Mouse (Mus musculus): Measurements from ENCODE around the gene Tph1.
"Not testable (repeated sequence)": the region's sequence is repeated elsewhere in the genome, so short reads cannot be mapped to it uniquely, and the experiment has no call there.

The Tph1 gene

DNA sequence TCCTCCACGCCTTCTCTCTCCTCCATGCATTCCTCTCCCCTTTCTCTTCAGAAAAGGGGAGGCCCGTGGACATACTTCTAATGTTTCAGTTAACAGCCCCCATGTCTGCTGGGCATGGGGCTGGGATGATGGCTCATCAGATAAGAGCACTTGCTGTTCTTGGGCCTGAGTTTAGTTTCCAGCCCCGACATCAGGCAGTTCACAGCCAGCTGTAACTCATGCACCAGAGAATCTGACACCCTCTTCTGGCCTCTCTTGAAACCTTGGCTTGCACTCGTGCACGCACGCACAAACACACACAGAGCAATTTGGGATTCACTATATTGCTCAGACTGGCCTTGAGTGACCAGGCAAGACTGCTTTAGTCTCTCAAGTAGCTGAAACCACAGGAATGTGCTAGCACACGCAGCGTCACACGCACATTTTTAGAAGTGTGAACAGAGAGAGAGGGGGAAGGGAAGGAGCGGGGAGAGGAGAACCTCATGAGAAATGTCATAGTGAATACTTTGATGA is at the start of gene Tph1:
Gene Tph1 (minus strand): TSS at position 378 of the 513 bp plus-strand sequence.
- peak; percentile 69 for DNase-seq (ENCODE audit: low read depth, low spot score)

- DNase-seq (ENCODE audit: low read depth, low spot score), result no peak
Observed at GRCm38 (mm10) chr7:46720460-46720859, 48.1 kb upstream of the Tph1 start.

DNA sequence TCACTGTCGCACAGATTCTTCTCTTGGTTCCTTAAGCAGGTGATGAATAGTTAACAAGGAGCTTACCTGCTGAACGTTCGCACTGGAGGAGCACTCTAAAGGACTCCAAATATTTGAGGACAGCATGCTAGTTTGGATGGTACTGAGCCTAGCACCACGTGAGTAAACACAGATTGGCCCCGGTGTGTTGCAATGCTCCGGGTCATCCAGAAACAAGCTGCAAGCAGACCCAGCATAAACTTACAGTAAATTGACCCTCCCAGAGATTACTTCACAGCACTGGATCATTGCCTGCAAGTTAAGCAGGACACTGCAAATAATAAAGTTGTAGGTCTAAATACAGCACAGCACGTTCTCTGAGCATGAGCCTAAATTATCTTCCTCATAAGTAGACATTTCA is 47.2 kb upstream of the Tph1 start:
- DNase-seq (ENCODE audit: low read depth, low spot score), result peak; percentile 80

GRCm38 (mm10) chr7:46718591-46719270 is 46.4 kb upstream of the Tph1 start:
- no peak for DNase-seq (ENCODE audit: low read depth, low spot score)

- DNase-seq (ENCODE audit: low read depth, low spot score), result peak; percentile 56
Observed at GRCm38 (mm10) chr7:46716897-46717296, 44.6 kb upstream of the Tph1 start.

DNA sequence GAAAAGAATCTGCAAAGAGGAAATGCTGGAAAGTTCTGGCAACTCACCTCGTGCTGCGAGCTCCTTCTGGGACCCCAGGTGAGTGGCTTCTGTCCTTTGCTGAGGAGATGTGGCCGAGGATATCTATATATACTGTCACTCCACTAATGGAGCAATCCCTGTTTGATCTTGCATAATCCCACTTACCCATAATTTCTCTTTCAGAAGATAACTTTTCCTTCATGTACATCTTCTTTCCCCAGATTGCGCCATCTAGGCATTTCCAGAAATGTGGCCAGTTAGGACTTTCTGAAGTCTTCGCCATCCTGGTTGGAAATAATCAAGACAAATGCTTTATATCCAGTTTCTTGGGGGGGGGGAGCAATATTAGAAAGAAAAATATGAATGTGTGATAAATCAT is 43.3 kb upstream of the Tph1 start, which contains the start of gene Saa3:
Gene Saa3 (minus strand): TSS at position 101 of the 400 bp plus-strand sequence.
- DNase-seq (ENCODE audit: low read depth, low spot score), result no peak

DNA sequence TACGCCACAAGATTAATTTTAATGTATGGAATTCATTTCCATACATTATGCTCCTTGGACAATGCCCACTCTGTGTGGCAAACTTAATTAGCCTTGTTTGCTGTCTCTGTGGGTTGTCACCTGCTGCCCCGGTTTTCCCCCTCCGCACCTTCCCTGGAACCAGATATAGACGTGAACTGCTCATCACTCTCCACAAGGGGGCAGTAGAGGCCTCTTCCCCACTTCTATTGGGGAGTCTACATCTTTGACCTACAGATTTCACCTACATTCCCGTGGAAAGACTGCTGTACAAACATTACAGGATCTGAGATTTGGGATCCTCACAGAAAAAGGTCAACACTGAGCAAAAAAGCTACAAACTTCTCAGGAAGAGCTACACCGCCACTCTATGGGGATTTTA is 42.2 kb upstream of the Tph1 start:
- DNase-seq (ENCODE audit: low read depth, low spot score), result peak; percentile 42

DNA sequence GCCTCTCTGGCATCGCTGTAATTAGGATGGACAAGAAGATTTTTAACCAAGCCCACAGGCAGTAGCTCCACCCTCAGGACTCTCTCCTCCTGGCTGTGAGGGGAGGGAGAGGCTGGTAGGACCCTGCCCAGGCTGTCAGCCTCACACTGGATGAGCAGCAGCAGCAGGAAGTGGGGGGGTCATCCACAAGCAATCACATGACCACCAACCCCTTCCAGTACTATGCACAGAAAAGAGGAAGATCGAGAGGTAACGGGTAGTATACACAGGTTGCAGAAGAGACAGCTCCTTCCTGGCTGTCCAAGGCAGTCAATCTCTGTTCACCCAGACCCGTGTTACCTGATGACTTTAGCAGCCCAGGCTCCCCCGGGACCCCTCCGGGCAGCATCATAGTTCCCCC is 39.9 kb upstream of the Tph1 start:
- no peak for DNase-seq (ENCODE audit: low read depth, low spot score)

GRCm38 (mm10) chr7:46710390-46710844 is 38.1 kb upstream of the Tph1 start, which contains the start of gene Saal1:
TSS of gene Saal1 (minus strand) at chr7:46710680.
- peak; percentile 68 for DNase-seq (ENCODE audit: low read depth, low spot score)

DNA sequence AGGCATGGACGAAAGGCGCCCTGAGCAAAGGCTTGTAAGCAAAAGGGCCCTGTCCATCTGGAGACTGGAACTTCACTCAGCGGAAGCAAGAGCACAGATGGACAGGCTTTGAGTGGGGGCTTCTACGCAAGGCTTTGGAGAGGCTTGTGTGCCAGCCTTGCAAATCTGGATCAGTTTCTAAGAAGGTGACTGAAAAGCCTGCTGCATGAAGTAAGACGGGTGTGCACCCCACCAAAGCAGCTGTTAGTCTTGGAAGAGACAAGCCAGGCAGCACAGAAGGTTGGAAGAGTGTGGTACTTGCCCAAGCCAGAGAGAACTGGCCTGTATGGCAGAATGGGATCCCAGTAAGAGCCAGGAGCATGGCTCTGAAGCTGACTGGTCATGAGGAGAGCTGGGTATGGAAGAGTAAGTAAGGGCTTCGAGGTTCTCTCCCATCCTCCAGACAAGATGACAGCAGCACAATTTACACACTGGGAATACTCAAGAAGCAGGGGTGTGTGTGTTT is 28.2 kb upstream of the Tph1 start:
- no peak for DNase-seq (ENCODE audit: low read depth, low spot score)

DNA sequence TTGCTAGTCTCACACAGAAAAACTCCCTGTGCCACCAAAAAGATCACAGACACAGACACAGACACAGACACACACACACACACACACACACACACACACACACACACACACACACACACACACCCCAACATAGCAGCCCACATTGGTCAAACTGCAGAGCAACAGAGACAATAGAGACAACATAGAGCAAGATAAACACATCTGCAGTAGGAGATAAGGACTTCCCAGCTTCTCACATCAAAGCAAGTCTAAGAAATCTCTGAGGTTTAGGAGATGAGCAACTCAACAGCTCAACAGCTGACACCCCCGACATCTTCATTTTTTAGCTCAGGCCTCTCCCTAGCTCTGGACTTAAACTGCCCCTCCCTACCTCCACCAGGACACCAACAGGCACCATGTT is 24.4 kb upstream of the Tph1 start:
- no peak for DNase-seq (ENCODE audit: low read depth, low spot score)

DNA sequence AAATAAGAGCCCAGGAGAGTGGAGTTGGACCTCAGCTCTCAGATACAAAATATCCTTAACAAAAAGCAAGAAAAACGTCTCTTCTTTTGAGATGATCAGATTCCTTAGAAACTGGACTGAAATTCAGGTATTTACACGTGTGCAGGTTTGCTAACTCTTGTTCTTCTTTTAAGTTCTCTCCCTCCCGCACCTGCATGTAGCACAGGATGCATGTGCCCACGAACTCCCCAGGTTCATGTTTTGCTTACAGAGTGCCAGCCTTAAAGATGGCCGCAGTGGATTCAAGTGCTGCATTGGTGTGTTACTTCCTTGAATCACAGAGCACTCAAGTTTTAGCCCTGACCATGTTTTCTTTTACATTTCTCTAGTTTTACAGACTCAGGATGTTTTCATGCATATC is 14.5 kb upstream of the Tph1 start:
- no peak for DNase-seq (ENCODE audit: low read depth, low spot score)

DNA sequence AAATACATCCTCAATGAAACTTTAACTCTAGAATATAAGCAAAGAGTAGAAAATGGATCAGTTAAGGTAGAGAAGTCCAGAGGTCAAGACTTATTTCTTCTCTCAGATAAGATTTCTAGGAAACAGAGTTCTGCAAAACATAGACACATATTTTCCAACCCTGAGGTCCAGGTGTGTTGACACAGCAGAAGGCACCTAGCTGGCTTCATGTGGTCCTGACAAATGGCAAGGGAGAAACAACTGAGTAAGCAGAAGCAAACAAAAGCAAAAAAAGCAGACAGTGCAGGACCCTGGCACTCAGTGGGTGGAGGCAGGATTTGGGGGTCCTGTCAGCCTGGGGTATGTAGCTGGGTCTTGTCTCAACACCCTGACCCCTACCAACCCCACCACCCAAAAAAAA is 8.4 kb upstream of the Tph1 start:
- DNase-seq (ENCODE audit: low read depth, low spot score), result no peak

DNA sequence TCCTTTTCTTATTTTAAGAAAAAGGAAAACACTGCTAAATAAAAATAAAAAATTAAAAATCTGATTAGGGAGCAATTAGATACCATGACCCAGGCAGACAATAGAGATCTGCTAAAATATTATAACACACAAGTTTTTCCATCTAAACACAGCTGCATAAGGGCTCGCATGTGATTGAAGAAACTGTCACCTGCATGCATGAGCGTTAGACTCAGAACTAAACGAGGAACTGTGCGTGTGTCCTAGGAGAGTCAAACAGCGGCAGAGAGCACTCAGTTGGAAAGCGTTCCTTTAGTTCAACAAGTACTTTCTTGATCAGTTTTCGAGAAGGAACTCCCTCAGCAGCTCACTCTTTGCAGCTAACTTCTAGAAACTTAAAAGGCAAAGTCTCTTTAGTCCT is 6.7 kb upstream of the Tph1 start:
- not testable (repeated sequence) for DNase-seq (ENCODE audit: low read depth, low spot score)

DNA sequence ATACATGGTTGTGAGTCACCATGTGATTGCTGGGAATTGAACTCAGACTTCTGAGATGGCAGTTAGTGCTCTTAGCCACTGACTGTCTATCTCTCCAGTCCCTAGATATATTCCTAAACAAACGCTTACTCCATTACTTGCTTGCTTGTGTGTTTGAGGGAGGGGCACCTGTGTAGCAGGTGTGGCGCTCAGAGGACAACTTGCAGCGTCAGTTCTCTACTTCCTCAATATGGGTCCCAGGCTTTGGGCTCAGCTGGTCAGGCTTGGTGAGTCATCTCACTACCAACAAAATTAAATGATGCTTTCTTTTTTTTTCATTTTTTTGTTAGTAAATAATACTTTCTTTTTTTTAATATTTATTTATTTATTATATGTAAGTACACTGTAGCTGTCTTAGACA is 6.1 kb upstream of the Tph1 start:
- DNase-seq (ENCODE audit: low read depth, low spot score), result no peak

DNA sequence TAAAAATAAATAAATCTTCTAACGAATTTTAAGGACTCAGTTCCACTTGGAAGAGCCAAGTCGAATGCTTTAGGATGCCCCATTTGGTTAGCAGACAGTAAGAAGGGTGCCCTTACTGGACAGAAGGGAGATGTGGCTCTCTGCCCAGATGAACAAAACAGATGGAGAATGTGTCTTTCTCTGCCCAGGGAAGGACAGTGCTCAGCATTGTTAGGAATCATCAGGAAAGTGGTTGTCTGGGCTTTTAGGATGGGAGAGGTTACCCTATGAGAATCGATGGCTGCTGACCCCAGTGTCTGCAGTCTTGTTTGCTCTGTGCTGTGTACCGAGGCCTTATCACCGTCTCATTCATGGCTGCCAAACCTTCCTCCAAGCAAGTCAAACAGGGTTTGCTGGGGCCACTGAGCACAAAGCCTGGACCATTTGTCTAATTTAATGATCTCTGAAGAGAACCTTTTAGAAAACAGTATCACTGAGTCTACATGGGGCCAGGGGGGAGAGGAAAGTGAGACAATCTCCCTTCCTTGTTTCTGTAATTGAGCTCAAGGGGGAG is 4.5 kb upstream of the Tph1 start:
- DNase-seq (ENCODE audit: low read depth, low spot score), result no peak

DNA sequence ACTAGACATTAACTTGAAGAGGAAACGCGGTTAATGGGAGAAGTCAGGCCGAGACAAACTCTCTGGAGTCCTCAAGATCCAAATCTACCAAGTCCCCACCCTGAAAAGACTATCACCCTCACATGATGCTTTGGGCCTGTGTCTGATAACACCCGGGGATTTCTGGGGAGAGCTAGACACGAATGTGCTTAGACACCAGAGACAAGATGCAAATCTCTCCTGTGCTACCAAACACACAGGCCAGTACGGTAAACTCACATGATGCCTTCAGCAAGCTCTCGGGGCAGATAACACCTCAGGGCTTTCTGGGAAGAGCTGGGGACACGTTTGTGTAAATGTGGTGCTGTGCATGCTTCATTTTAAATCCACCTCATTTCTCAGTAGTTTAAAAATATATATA is 3.5 kb upstream of the Tph1 start:
- DNase-seq (ENCODE audit: low read depth, low spot score), result no peak

GRCm38 (mm10) chr7:46675061-46675460 is 2.7 kb upstream of the Tph1 start:
- no peak for DNase-seq (ENCODE audit: low read depth, low spot score)

DNA sequence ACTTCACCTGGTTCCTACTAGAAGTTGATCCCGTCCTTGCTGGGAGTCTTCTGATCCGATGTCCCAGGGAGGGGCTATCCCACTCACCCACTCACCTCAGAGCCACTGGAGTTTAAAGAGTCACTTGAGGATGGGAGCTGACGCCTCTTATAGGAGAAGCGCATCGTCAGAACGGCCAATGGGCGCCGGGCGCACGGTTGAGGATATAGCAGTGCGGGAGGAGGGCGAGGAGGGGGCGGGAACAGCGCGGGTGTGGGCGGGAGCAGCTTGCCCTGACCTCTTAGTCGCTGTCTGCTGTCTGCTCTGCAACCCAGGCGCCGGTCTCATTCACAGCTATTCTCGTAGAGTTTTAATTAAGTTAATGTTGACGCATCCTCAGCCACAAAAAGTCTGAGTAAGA is 5.1 kb downstream of the Tph1 start:
- no peak for DNase-seq (ENCODE audit: low read depth, low spot score)

GRCm38 (mm10) chr7:46665236-46665635 is 7.1 kb downstream of the Tph1 start:
- no peak for DNase-seq (ENCODE audit: low read depth, low spot score)

DNA sequence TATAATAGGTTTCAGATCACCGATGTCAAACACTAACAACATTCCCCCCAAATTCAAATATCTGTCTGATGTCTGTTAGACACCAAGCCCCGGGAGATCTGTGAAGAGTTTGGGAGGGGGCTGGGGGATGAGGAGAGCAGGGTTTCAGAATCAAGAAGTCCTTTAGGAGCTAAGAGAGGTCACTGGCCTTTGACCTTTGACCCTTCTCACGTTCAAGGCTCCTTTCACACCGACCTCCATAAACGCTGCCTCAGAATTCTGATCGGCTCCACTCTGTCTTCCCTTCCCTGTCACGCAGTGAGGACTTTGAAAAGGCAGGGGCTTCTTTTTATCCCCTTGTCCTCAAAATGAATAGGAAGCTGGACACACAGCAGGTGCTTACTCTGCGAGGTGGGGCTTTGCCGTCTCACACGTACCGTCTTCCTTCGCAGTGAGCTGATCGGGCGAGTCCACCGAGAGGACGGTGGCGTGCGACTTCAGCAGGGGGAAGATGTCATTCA is 10.7 kb downstream of the Tph1 start:
- no peak for DNase-seq (ENCODE audit: low read depth, low spot score)

DNA sequence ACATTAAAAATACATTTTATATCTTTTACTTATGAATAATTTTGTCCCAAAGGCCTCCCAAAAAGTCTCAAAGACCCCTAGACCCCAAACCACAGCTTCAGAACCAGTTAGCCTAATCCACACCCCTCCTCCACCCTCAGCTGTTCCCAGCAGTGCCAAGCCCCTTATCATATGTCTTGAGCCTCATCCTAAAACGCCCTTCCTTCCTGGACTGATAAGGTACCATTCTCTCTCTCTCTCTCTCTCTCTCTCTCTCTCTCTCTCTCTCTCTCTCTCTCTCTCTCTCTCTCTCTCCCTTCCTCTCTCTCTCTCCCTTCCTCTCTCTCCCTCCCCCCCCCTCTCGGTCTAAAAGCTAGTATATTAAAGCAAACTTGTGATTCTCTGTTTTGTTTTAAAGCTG is 20.1 kb downstream of the Tph1 start:
- DNase-seq (ENCODE audit: low read depth, low spot score), result no peak

DNA sequence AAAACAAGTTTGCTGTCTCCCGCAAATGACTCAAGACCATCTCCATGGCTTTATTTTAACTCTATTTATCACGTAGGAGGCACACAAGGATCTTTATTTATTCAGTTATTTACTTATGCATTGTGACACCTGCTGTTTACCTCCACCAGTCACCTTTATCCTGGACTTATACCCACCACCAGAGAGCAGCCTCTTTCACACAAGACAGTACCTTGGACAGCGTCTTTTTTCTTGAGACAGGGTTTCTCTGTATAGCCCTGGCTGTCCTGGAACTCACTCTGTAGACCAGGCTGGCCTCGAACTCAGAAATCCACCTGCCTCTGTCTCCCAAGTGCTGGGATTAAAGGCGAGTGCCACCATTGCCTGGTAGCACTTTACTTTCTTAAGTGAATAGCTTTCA is 22.1 kb downstream of the Tph1 start:
- DNase-seq (ENCODE audit: low read depth, low spot score), result not testable (repeated sequence)
